Mouse (Mus musculus) limb, embryonic 14.5 days (tissue): Measurements from ENCODE around the gene Insl5. TPM values are rescaled to one million over a fixed set of nuclear protein-coding genes. Genes with fewer than 3 reads are reported as not detected.

ENCODE experiments used
- ATAC-seq: fragments of 200-750 bp; cut with Nextera tagmentation; 2 replicates; pipeline ENCODE4 v1.8.0; 2017; ENCODE audit warnings: low read depth, moderate number of reproducible peaks, moderate TSS enrichment; ENCODE audit not compliant: low FRiP score
- DNase-seq: peaks from one replicate; pipeline ENCODE4 v3.0.0-alpha.2; 2015; ENCODE audit warnings: low spot score
- H3K27ac ChIP-seq: fragments of 300-500 bp; sonication (generic); replicated peaks from 2 replicates; pipeline ENCODE4 v1.5.1; 2014; ENCODE audit warnings: low read depth, mild to moderate bottlenecking, low read length, moderate library complexity, mixed read lengths
- H3K27me3 ChIP-seq: fragments of 300-500 bp; sonication (generic); 2 replicates; pipeline ENCODE4 v1.6.1; 2014; ENCODE audit warnings: low read length, mixed read lengths; ENCODE audit not compliant: control insufficient read depth, insufficient read depth
- H3K36me3 ChIP-seq: fragments of 300-500 bp; sonication (generic); 2 replicates; pipeline ENCODE4 v1.6.1; 2014; ENCODE audit warnings: mild to moderate bottlenecking, low read length, moderate library complexity, mixed read lengths; ENCODE audit not compliant: control insufficient read depth, insufficient read depth
- H3K4me1 ChIP-seq: fragments of 300-500 bp; sonication (generic); 2 replicates; pipeline ENCODE4 v1.6.1; 2014; ENCODE audit warnings: antibody characterized with exemption, low read length, mixed read lengths; ENCODE audit not compliant: control insufficient read depth, insufficient read depth
- H3K4me2 ChIP-seq: fragments of 300-500 bp; sonication (generic); replicated peaks from 2 replicates; pipeline ENCODE4 v1.6.1; 2014; ENCODE audit warnings: low read depth, mild to moderate bottlenecking, low read length, moderate library complexity; ENCODE audit not compliant: severe bottlenecking
- H3K4me3 ChIP-seq: fragments of 300-500 bp; sonication (generic); replicated peaks from 2 replicates; pipeline ENCODE4 v1.5.1; 2014; ENCODE audit warnings: low read length
- H3K9ac ChIP-seq: fragments of 300-500 bp; sonication (generic); 2 replicates; pipeline ENCODE4 v1.6.1; 2014; ENCODE audit warnings: mild to moderate bottlenecking, low read depth, low read length, moderate library complexity; ENCODE audit not compliant: severe bottlenecking
- H3K9me3 ChIP-seq: fragments of 300-500 bp; sonication (generic); 2 replicates; pipeline ENCODE4 v1.6.1; 2016; ENCODE audit warnings: low read length; ENCODE audit not compliant: control insufficient read depth
- POLR2A ChIP-seq: fragments of 200-500 bp; IDR thresholded peaks from 2 replicates; pipeline ENCODE4 v1.8.0; 2012; ENCODE audit warnings: inconsistent platforms, mild to moderate bottlenecking, moderate library complexity, borderline replicate concordance; ENCODE audit not compliant: insufficient read depth, insufficient read length; ENCODE audit errors: extremely low read depth
- WGBS: fragments of 180-500 bp; shearing (Covaris S2); extraction: QIAGEN DNeasy Blood & Tissue Kit; methylation state at CpG from one replicate; pipeline ENCODE4 v1.1.7; 2014; 5-methylcytosine and 5-hydroxymethylcytosine counted together
- polyA plus RNA-seq, 2 experiments: library from polyadenylated mRNA; depleted of rRNA in 1 of 2; stranded (reverse) in 1 of 2; unstranded in 1 of 2; fragments of >200 nt; fragmentation: Nextera tagmentation in 1 of 2; extraction: Ambion mirVana in 1 of 2; gene quantifications; 2 replicates each; pipeline versions ENCODE4 v1.2.1 to v1.2.3; 2012 to 2014

Gene Insl5
- polyA plus RNA-seq, 2 experiments, result 0.52 TPM; not detected in 1

- Histone ChIP-seq H3K4me1 (no peaks in the 10 kb centered on the region), H3K27me3 (no peaks in the 10 kb centered on the region), H3K9ac (no peak overlapping the region), H3K9me3 (no peaks in the 10 kb centered on the region), H3K27ac (no peak overlapping the region), H3K4me3 (no peak overlapping the region), H3K4me2 (no peak overlapping the region), H3K36me3 (no peaks in the 10 kb centered on the region)
- ATAC-seq (no peak), DNase-seq (no peak)
- no peak for TF ChIP-seq POLR2A
- WGBS, result 90% methylated on average over 5 of the region's 5 CpGs
Observed at GRCm38 (mm10) chr4:103056909-103057308, 30.3 kb upstream of the Insl5 start.

DNA sequence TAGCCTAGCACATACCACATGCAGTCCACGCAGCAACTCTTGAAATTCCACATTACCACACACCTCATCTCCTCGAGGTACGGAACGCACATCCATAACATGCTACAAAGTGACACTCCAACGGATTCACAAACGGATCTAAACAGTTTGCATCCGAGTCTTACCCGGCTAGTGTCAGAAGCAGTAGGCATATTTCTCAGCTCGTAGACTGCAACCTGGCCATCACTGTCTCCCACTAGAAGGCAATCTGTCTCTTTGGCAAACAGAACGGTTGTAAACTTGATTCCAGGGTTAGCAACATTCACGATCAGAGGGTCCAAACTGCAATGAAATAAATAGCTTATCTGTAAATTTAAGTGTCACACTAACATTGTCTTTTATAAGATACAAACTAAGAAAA, 21.4 kb upstream of the Insl5 start:
- no peak overlapping the region for H3K4me2 ChIP-seq
- H3K9me3 ChIP-seq, result no peaks in the 10 kb centered on the region
- 72% methylated on average over 11 of the region's 11 CpGs for WGBS
- no peak overlapping the region for H3K27ac ChIP-seq
- no peak overlapping the region for H3K9ac ChIP-seq
- DNase-seq, result no peak
- H3K27me3 ChIP-seq, result no peaks in the 10 kb centered on the region
- no peak for ATAC-seq
- no peaks in the 10 kb centered on the region for H3K4me1 ChIP-seq
- H3K4me3 ChIP-seq, result no peak overlapping the region
- TF ChIP-seq POLR2A, result no peak
- H3K36me3 ChIP-seq, result no peaks in the 10 kb centered on the region

DNA sequence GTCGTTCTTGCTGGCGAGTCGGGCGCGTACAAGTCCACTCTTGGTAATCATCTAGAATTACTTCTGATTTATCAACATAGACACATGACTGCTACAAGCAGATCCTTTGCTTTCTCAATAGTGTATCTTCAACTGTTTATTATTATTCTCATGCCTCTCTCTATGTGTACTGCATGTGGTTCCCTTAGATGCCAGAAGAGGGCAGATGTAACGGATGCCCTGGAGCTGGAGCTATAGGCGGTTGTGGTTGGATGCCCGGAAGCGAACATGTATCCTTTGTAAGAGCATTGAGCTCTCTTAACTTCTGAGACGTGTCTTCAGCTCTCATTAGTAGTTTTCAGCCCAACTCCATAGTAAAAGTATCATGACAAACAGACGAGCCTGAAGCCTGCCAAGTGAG, 16.4 kb upstream of the Insl5 start:
- no peak for ATAC-seq
- peaks cover 8% of the 10 kb centered on the region for H3K4me1 ChIP-seq
- WGBS, result 90% methylated on average over 11 of the region's 11 CpGs
- H3K9ac ChIP-seq, result no peak overlapping the region
- no peak for DNase-seq
- H3K27me3 ChIP-seq, result no peaks in the 10 kb centered on the region
- H3K27ac ChIP-seq, result no peak overlapping the region
- TF ChIP-seq POLR2A, result no peak
- no peak overlapping the region for H3K4me3 ChIP-seq
- H3K9me3 ChIP-seq, result no peaks in the 10 kb centered on the region
- H3K36me3 ChIP-seq, result no peaks in the 10 kb centered on the region
- no peak overlapping the region for H3K4me2 ChIP-seq

DNA sequence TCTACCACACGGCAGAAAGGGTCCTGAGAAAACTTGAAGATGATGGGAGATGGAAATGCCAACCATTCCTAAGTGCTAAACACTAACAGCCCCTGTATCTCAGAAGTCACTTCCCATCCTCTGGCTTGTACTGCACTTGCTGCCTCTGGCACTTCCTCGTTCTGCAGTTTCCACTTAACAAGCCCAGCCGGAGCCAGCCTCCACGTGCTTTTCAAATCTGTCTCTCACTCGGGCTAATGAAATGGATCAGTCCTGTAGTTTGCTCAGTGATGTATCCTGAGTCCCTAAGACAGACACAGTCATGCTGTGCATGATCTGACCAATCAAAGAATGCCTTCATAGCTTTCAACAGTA, 13.2 kb upstream of the Insl5 start:
- Histone ChIP-seq H3K27ac (no peak overlapping the region), H3K36me3 (no peaks in the 10 kb centered on the region), H3K9ac (no peak overlapping the region), H3K9me3 (no peaks in the 10 kb centered on the region), H3K27me3 (no peaks in the 10 kb centered on the region), H3K4me2 (no peak overlapping the region), H3K4me1 (peaks cover 11% of the 10 kb centered on the region), H3K4me3 (no peak overlapping the region)
- DNase-seq, result peak; percentile 9
- no peak for TF ChIP-seq POLR2A
- no peak for ATAC-seq
- 6% methylated on average over 5 of the region's 5 CpGs for WGBS

GRCm38 (mm10) chr4:103039103-103039837, 12.6 kb upstream of the Insl5 start:
- Histone ChIP-seq H3K4me1 (peaks cover 11% of the 10 kb centered on the region), H3K36me3 (no peaks in the 10 kb centered on the region), H3K4me2 (no peak overlapping the region), H3K9me3 (no peaks in the 10 kb centered on the region), H3K4me3 (no peak overlapping the region), H3K27me3 (no peaks in the 10 kb centered on the region), H3K27ac (no peak overlapping the region), H3K9ac (no peak overlapping the region)
- no peak for ATAC-seq
- no peak for DNase-seq
- 47% methylated on average over 14 of the region's 14 CpGs for WGBS
- TF ChIP-seq POLR2A, result no peak
